Mouse (Mus musculus) B cell, adult 62 days (primary cell): Measurements from ENCODE around the gene Txnrd1. TPM values are rescaled to one million over a fixed set of nuclear protein-coding genes. Genes with fewer than 3 reads are reported as not detected.

ENCODE experiments used
- total RNA-seq: library from RNA; stranded (reverse); gene quantifications from 4 replicates; pipeline ENCODE4 v1.2.4, GENCODE M21; 2023

Gene Txnrd1
- total RNA-seq = 35.2 to 43.1 TPM (median 37.4 TPM) in 4 replicates

GRCm38 (mm10) chr10:82833926-82834325 lies at the start of gene Txnrd1:
Gene Txnrd1 (plus strand): TSS chr10:82833951.

GRCm38 (mm10) chr10:82866356-82866755 lies 32.6 kb downstream of the Txnrd1 start, which contains the start of gene Eid3:
Gene Eid3 (plus strand): TSS chr10:82866626.

Other genes with a start within 250 kb of the Txnrd1 start
- gene 1190007I07Rik, start 210.7 kb upstream of the Txnrd1 start, total RNA-seq = 13.2 to 17.1 TPM (median 15.6 TPM) in 4 replicates
- gene Tdg, start 204.1 kb upstream of the Txnrd1 start, total RNA-seq = 93.3 to 107 TPM (median 104 TPM) in 4 replicates
- gene Glt8d2, start 143.3 kb upstream of the Txnrd1 start, total RNA-seq = not detected in 4 replicates
- gene Hcfc2, start 137.8 kb upstream of the Txnrd1 start, total RNA-seq = 22.8 to 31.5 TPM (median 25.6 TPM) in 4 replicates
- gene Nfyb, start 69.8 kb upstream of the Txnrd1 start, total RNA-seq = 27.0 to 47.0 TPM (median 33.0 TPM) in 4 replicates
- gene Eid3, start 32.7 kb downstream of the Txnrd1 start, total RNA-seq = 4.9 to 5.9 TPM (median 5.5 TPM) in 4 replicates
- 11.0 to 16.5 TPM (median 13.5 TPM) in 4 replicates for gene Chst11, start 151.5 kb downstream of the Txnrd1 start, total RNA-seq